Mouse (Mus musculus) v-Abl transformed pro-B cells (cell line): ENCODE results near the gene Pnrc2.

Source experiments
- in situ Hi-C, 2 experiments: fragments of 400-800 bp; cut with MboI; formaldehyde crosslinking; loops; one replicate each; pipeline ENCODE4 v1.15.1; 2025; ENCODE audit not compliant: unreplicated experiment in 2 of 2

The Pnrc2 gene

DNA sequence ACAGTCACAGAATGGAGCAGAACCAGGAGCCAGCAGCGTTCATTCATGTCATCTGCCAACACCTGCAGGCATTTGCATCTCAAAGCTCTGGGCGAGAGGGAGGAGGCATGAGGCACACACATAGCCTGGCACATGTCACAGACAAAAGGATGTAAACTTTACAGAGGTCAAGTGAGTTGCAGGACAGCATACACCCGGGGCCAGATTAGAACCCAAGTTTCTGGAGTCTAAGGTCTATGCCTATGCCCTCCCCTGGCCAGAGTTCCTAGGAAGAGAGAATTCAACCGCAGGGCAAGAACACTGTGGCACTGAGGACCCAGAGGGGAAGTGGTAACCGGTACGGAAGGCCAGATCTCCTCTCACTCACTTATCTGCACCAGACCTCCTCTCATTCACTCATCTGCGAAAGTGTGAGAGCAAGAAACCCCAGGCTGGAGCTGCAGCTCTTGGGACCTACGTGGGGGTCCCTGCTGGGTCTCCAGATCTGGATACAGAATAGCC, 21.5 kb upstream of the Pnrc2 start, which contains the start of gene Cnr2:
Gene Cnr2, plus strand, starts transcription at position 324 of the 501 bp plus-strand sequence.
- in situ Hi-C loops: no loop called here

DNA sequence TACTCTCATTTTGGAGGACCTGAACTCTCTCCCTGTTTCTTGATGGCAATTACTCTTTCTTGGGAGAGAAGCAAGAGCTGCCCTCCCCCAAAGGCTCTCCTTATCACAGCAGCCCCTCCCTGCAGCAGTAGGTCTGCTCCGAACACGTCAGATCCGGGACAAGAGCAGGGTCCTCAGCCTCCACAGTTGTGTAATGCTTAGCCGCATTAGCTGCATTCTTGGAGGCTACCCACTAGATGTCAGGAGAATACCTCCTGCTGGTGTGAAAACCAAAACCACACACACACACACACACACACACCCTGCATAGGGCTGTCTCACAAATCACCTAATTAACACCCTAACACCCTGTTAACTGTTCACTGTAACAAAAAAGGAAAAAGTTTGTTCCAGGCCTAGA, 19.2 kb upstream of the Pnrc2 start:
- in situ Hi-C loops: no loop called here

DNA sequence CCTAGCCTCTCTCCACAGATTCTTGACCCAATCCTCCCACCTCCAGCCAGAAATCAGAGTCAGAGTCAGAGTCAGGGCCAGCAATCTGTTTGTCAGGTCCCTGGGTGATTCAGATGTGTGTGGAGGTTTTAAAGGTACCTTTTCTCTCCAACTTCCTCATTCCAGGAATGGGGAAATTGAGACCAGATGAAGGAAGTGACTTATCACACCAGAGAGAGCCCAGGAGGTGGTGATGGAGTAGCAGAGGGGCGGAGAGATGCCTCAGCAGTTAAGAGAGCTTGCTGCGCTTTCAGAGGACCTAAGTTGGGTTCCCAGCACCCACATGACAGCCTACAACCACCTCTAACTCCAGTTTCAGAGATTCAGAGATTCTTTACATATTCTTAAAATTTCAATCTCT, 17.9 kb upstream of the Pnrc2 start:
- in situ Hi-C loops: no loop called here

DNA sequence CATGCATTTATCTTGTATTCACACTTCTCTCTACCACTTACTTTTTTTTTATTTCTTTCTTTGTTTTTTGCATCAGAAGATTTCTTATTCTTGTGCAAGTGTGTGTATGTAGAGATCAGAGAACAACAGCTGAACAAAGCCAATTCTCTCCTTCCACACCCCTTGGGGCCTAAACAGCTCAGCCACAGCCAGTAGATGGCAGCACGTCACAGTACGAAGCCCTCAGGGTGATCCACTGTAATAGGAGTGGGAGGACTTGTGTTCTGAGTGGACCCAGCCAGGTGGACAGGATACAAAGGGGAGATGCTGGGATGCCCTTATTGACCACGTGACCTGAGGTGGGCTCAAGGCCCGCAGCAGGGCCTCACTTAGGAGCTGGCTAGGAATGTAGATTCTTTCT, 16.2 kb upstream of the Pnrc2 start:
- in situ Hi-C loops: loop anchor here (5.0 to 10.0 kb wide), 4 partner anchors 32 to 265 kb away; partner anchors contain the start of gene Fuca1 (in 1 of the 2)

DNA sequence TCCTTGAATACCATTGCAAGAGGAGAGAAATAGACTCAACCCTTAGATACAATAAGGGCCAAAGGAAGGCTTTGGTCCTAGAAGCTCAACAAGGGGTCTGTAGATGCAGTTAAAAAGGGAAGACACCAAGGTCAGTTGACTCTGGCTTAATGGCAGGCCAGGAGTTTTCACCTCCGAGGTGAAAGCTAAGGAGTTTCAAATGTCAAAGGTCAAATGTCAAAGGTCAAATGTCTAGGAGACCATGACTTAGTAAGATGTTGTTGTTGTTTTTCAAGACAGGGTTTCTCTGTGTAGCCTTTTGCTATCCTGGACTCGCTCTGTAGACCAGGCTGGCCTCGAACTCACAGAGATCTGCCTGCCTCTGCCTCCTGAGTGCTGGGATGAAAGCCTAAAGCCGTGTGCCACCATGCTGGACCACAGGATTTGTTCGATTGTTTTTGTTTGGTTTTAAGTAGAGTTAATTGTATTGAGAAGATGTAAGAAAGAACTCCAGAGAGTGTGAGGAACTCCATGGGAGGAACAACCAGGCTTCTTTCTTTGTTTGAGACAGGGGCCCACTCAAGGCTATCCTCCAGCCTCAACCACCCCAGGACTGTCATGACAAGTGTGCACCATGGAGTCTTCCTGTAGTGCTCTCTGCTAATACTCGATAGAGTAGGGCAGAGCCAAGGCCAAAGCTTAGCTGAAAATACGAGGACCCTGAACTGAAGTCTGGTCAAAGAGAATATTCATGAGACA, 15.7 kb upstream of the Pnrc2 start:
- in situ Hi-C loops: loop anchor here (5.0 to 10.0 kb wide), 4 partner anchors 33 to 265 kb away; partner anchors contain the start of gene Fuca1 (in 1 of the 2)

DNA sequence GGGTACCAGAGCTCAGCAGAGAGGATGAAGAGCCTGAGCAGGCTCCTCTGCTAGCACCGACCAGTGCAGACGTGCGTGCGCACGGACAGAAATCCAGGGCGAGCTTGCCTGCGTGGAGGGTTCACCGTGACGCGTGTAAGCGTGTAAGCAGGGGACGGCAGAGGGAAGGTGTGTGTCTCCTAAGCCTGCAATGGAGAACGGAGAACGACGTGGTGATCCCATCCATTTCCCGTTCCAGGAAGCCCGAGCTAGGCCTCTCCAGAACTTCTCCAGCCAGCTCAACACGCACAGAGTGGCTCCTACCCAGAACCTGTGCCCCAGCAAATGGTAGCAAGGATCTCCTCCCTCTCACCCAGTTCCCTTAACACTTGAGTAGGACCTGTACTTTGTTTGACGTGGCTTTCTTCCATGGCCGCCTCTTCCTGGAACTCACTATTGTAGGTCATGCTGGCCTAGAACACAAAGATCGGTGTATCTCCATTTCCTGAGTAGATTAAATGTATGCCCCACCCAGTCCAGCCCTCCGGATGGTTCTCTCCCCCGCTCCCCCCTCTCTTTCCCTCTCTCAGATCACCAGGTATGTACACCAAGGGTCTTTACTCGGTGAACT, 14.9 kb upstream of the Pnrc2 start:
- in situ Hi-C loops: loop anchor here (5.0 to 10.0 kb wide), 4 partner anchors 34 to 266 kb away; partner anchors contain the start of gene Fuca1 (in 1 of the 2)

DNA sequence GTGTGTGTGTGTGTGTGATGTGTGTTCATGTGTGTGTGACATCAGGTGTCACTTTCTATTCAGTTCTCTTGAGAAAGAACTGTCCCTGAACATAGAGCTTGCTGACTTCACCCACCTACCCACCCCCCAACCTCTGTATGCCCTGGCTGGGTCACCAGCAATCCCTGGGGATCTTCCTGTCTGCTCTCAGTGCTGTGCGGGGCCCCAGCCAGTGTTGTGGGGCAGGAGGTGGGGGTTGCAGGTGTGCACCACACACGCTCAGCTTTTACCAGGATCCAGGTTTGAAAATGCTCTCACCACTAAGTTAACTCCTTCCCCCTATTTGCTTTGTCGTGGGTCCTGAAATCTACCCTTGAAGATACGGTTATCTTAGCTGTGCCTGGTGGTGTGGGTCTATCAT, 12.5 kb upstream of the Pnrc2 start:
- in situ Hi-C loops: loop anchor here (5.0 to 10.0 kb wide), 4 partner anchors 36 to 269 kb away; partner anchors contain the start of gene Fuca1 (in 1 of the 2)

DNA sequence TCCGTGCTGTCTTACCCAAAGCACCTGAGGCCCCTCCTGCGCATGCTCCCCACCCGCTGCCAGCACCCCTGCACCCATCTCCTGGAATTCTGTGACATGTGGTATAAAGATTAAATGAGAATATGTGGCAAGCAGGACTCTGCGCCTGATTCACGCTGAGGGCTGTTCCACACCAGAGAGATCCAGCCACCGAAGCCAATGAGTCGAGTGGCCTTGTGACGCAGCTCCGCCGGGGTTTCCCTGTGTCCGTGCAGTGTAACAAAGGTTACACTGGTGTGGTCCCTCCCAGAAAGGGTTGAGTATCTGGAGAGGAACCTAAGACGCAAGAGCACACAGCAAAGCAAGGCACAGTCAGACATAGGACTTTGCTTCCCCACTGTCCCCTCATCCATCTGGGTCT, 12.0 kb upstream of the Pnrc2 start:
- in situ Hi-C loops: loop anchor here (5.0 to 10.0 kb wide), 4 partner anchors 37 to 269 kb away; partner anchors contain the start of gene Fuca1 (in 1 of the 2)

DNA sequence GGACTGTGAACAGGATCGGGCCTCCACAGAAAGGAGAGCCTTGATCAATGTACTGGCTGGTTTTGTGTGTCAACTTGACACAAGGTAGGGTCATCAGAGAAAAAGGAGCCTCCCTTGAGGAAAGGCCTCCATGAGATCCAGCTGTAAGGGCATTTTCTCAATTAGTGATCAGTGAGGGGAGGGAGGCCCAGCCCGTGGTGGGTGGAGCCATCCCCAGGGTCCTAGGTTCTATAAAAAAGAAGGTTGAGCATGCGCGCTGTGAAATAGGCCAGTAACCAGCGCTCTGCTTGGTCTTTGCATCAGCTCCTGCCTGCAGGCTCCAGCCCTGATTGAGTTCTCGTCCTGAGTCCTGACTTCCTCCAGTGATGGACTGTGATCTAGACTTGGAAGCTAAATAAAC, 10.9 kb upstream of the Pnrc2 start:
- in situ Hi-C loops: loop anchor here in 1 of 2 experiments (5.0 to 10.0 kb wide), 2 partner anchors 33 to 270 kb away; no protein-coding TSS in a partner anchor

DNA sequence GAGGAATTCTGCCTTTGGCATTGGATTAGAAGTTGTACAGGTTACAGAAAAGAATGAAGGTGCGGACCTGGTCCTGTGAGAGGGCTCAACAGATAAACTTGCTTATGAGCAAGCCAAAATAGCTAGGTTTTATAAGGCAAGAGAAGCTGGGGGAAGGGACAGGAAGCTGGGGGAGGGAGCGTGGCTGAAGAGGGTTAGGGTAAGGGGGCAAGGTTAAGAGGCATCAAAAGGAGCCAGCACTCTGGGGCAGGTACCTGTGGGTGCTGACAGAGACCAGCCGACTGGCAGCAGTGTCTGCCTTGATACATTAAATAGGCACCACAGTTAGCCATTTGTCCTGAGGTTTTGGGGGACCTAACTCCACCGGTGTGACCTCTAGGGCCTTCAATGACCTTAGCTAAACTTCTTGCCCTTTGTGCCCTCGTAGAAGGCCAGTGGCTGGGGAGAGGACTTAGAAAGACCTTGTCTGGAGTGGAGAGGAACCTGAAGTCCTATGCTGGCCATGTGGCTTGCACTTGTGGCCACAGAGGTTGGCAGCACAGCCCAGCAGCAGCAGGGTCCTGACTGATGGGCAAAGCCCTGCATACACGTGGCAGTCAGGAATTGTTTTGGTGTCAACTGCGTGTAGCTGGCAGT, 10.3 kb upstream of the Pnrc2 start:
- in situ Hi-C loops: loop anchor here in 1 of 2 experiments (5.0 to 10.0 kb wide), 2 partner anchors 33 to 271 kb away; no protein-coding TSS in a partner anchor

DNA sequence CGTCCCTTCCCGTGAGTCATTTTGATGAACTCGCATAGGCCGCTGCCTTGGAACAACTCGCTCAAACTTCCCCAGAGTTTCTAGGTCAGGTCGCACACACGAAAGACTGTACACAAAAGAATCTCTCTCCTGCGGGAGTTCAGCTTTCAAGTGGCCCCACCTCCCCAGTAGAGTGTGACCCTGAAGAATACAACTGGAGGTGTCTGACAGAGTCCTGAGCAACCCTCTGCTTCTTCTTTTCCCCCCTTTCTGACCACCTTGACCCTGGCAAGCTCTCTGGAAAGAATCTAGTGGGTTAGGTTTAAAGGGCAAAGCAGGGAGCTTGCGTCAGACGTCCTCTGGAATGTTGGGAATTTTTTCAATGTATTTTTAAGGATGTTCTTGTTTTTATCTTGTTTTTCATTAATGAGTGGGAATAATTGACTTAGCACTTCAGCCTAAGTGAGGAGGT, 9.8 kb upstream of the Pnrc2 start:
- in situ Hi-C loops: loop anchor here in 1 of 2 experiments (5.0 to 10.0 kb wide), 2 partner anchors 34 to 271 kb away; no protein-coding TSS in a partner anchor

DNA sequence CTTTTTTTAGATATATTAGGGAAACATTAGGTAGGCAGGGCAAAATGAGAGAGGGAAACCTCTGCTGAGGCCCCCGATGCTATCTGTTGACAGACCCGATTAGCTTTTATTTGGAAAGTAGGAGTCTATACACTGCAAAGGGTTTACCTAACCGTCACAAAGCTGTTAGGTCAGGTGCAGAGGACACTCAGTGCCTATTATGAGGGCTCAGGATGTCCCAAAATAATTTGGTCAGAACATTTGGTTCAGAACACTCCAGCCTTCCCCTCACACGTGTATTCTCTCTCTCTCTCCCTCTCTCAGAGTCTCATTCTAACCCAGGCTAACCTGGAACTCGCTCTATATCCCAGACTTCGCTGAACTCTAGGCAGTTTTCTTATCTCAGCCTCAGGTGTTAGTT, 8.4 kb upstream of the Pnrc2 start:
- in situ Hi-C loops: loop anchor here in 1 of 2 experiments (5.0 to 10.0 kb wide), 2 partner anchors 35 to 273 kb away; no protein-coding TSS in a partner anchor

DNA sequence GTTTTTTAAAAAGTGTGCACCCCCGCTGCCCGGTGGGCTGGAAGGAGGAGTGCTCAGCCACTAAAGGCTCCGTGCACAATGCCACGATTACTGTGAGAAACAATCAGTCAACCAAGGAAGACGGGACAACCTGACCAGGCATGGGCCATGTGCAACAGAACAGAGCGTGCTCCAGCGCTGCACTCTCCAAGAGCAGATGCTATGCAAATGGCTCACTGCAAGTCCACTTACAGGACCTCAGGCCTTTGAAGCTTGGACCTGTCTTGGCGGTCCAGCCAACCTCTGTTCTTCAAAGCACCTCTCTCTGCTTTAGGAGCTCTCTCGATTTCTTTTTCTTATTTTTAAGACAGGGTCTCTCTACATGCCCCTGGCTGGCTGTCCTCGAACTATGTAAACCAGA, 6.9 kb upstream of the Pnrc2 start:
- in situ Hi-C loops: loop anchor here in 1 of 2 experiments (5.0 to 10.0 kb wide), 2 partner anchors 37 to 274 kb away; no protein-coding TSS in a partner anchor

DNA sequence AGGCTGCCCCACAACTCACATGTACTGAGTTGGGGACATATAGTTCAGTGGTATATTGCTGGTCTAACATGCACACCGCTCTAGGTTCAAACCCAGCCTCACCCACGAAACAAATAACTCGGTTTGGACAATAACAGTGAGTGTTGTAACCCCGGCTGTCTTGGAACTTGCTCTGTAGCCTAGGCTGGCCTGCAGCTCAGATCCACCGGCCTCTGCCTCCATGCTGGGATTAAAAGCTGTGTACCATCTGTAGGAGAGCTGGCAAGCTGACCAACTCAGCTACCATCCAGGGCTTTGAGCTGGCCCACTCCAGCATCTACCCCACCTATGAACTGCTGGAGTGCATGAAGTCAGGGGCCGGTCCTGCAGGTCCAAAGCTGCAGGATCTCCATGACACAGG, 6.4 kb upstream of the Pnrc2 start:
- in situ Hi-C loops: loop anchor here in 1 of 2 experiments (5.0 to 10.0 kb wide), 2 partner anchors 37 to 275 kb away; no protein-coding TSS in a partner anchor

DNA sequence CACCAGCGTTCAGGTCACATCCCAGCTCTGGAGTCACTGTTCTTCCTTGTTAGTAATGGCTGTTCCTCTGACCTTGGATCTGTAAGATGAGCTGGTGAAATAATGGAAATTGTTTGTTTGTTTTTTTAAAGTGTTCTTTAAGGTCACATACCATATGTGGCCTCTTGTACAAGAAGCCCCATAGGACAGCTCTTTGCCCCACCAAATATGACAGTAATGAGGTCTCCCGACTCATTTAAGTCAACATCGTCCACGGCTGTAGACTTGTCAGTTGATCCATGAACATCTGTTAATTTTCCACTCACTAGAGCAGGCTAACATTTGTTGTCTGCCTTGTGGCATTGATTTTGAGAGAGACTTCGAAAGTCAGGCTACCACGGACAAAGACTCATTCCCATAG, 5.4 kb upstream of the Pnrc2 start:
- in situ Hi-C loops: loop anchor here in 1 of 2 experiments (5.0 kb wide), 1 partner anchor 77 kb away; no protein-coding TSS in a partner anchor

DNA sequence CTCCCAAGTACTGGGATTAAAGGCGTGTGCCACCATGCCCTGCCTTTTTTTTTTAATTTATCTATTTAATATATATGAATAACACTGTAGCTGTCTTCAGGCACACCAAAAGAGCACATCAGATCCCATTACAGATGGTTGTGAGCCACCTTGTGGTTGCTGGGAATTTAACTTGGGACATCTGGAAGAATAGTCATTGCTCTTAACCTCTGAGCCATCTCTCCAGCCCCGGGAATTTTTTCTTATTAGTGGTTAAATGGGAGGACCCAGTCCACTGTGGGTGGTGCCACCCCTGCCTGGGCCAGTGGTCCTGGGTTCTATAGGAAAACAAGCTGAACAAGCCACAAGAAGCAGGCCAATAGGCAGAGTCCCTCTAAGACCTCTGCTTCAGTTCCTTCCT, 4.1 kb upstream of the Pnrc2 start:
- in situ Hi-C loops: loop anchor here in 1 of 2 experiments (5.0 kb wide), 1 partner anchor 75 kb away; no protein-coding TSS in a partner anchor

DNA sequence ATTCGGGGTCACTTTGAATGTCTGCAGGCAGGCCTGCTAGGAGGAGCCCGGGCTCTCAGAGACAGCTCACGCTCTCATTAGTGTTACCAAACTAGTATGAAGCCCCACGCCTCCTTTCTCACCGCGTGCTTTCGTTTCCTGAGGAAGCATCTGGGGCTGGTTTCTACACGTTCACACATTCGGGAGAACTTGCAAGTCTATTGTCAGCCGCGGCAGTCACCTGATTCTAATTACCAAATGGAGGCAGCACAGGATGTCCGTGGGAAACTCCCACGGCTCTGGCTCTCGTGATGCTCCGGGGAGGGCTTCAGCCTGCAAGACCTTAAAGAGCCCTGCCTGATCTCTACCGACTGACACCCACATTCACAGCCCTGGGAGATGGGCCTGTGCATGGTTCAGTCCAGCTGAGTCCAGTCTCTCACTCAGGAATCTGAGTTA, 3.0 kb upstream of the Pnrc2 start:
- in situ Hi-C loops: loop anchor here in 1 of 2 experiments (5.0 kb wide), 1 partner anchor 74 kb away; no protein-coding TSS in a partner anchor

DNA sequence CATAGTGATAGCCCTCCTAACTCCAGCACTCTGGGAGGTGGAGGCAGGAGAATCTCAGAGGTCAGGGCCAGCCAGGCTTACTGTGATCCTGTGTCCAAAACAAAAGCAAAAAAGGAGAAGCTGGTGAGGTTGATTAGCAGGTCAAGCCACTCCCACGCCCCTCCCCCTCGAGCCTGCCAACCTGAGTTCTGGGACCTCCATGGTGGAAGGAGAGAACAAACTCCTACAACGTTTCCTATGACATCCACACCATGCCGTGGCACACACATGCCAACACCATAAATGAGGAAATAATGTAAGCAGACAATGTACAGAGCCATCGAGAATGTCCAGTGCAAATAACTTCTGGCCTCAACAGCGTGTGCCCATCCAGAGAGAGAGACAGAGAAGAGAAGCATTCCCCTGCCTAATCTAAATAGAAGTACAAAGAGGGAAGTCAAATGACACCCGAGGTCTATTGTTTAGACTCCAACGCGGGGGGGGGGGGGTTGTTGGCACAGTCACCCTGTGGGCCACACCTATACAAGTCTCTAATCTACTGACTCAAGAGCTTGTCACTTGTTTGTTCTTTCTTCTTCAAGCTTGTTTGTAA, 2.4 kb upstream of the Pnrc2 start:
- in situ Hi-C loops: loop anchor here in 1 of 2 experiments (5.0 kb wide), 1 partner anchor 74 kb away; no protein-coding TSS in a partner anchor

DNA sequence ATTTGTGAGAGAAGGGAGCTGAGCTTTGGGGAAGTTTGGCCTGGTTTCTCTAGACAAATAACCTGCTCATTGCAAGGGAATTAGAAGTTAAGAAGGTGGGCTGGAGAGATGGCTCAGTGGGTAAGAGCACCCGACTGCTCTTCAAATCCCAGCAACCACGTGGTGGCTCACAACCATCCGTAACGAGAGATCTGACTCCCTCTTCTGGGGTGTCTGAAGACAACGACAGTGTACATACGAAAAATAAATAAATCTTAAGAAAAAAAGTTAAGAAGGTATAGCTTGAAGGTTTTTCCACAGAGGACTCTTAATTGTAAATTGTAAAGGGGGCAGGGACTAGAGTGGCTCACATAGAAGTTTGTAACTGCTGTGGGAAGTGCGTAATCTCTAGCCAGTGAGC, 1.9 kb upstream of the Pnrc2 start:
- in situ Hi-C loops: loop anchor here in 1 of 2 experiments (5.0 kb wide), 1 partner anchor 73 kb away; no protein-coding TSS in a partner anchor
